Comparison of ENCODE assay signal across 16 mouse cellular contexts in the genomic region with DNA sequence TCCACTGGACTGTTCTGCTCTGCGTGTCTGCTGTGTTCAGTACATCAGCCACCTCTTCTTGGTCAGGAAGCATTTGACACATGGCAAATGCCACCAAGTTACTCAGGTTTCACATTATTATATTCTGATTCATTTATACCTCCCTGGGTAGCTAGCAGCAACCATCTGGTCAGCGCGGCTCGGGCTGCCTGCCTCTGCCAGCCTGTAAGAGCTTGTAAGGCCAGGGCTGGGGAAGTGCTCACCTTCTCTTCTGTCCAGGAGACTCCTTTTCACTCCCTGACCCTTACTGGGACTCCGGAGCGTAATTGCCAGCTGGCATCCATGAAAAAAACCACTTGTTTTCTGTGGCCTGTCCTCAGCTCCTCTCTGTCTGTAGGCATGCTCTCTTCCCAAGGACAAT. TPM values are rescaled to one million over a fixed set of nuclear protein-coding genes. Genes with fewer than 3 reads are reported as not detected.
A peak's percentile ranks its signal among the peaks of the same experiment; 100 is the strongest.
DNase-seq lines count a peak whose midpoint lies in the region; ATAC-seq and TF ChIP-seq lines count a peak whose summit lies in the region.
"Had no signal": no experiment of that assay in that cellular context is flagged by ENCODE, and none has a peak within 500 bp of the region (broad histone marks: within the 10 kb centered on the region; RNA-seq: fewer than 3 reads in every experiment).

No protein-coding gene starts in this region.

- H3K4me2 ChIP-seq in heart, postnatal 0 days (ENCODE audit: low read depth, low read length): no peak overlapping the region
- H3K4me2 ChIP-seq: embryonic facial prominence, embryonic 15.5 days; liver, embryonic 13.5 days had no signal

- H3K79me2 ChIP-seq in C2C12 (ENCODE audit: control insufficient read depth, insufficient read depth): peaks cover 67% of the 10 kb centered on the region

- 84% methylated on average over 6 of the region's 6 CpGs for WGBS in heart, postnatal 0 days
- WGBS in embryonic facial prominence, embryonic 10.5 days: 72% methylated on average over 6 of the region's 6 CpGs

- no peaks in the 10 kb centered on the region for H3K9me3 ChIP-seq in heart, postnatal 0 days (replicated peaks; ENCODE audit: control insufficient read depth, low read length)
- H3K9me3 ChIP-seq in embryonic facial prominence, embryonic 10.5 days: no peaks in the 10 kb centered on the region
- H3K9me3 ChIP-seq: embryonic facial prominence, embryonic 15.5 days; liver, embryonic 13.5 days had no signal

- H3K79me3 ChIP-seq in C2C12 (ENCODE audit: low read depth): peaks cover 15% of the 10 kb centered on the region

- no peak for TF ChIP-seq CTCF in heart, postnatal 0 days (IDR thresholded peaks at IDR 0.05; ENCODE audit: low read depth)
- no peak for TF ChIP-seq CTCF in C2C12 (IDR thresholded peaks at IDR 0.05; ENCODE audit: control insufficient read depth, insufficient read depth, insufficient read length)

- H3K27me3 ChIP-seq in heart, postnatal 0 days (ENCODE audit: control insufficient read depth, insufficient read depth, low read length): no peaks in the 10 kb centered on the region
- H3K27me3 ChIP-seq in C2C12 (ENCODE audit: control insufficient read depth, insufficient read depth, insufficient read length): no peaks in the 10 kb centered on the region
- no peaks in the 10 kb centered on the region for H3K27me3 ChIP-seq in embryonic facial prominence, embryonic 10.5 days (replicated peaks; ENCODE audit: low read depth, poor library complexity, severe bottlenecking)
- H3K27me3 ChIP-seq: embryonic facial prominence, embryonic 15.5 days; liver, embryonic 13.5 days had no signal

- no peak overlapping the region for H3K9ac ChIP-seq in heart, postnatal 0 days (replicated peaks; ENCODE audit: low read depth, low read length)
- H3K9ac ChIP-seq: embryonic facial prominence, embryonic 15.5 days; liver, embryonic 13.5 days had no signal

- no peak for TF ChIP-seq EP300 in heart, postnatal 0 days (IDR thresholded peaks at IDR 0.05; ENCODE audit: low read depth)

- 0 out of 2 replicates have a peak overlapping the region, but pooled peaks have one; percentile 16 for H3K27ac ChIP-seq in heart, postnatal 0 days (ENCODE audit: low read depth)
- H3K27ac ChIP-seq in embryonic facial prominence, embryonic 10.5 days (replicated peaks): peak overlapping the region; percentile 54
- H3K27ac ChIP-seq: embryonic facial prominence, embryonic 15.5 days; liver, embryonic 13.5 days had no signal

- peak overlapping the region; percentile 7 for H3ac ChIP-seq in C2C12 (ENCODE audit: control insufficient read depth, insufficient read length, low read depth)

- no peaks in the 10 kb centered on the region for H3K36me3 ChIP-seq in heart, postnatal 0 days (replicated peaks; ENCODE audit: control insufficient read depth, insufficient read depth, low read length)
- peaks cover 2% of the 10 kb centered on the region for H3K36me3 ChIP-seq in C2C12 (ENCODE audit: control insufficient read depth, insufficient read depth)
- H3K36me3 ChIP-seq in embryonic facial prominence, embryonic 10.5 days (replicated peaks): no peaks in the 10 kb centered on the region
- H3K36me3 ChIP-seq: embryonic facial prominence, embryonic 15.5 days had no signal

- DNase-seq in heart, postnatal 0 days (ENCODE audit: low spot score): no peak
- no peak for DNase-seq in heart, adult 8-10 months (ENCODE audit: low spot score)
- peak; percentile 72 for DNase-seq in cerebellum, adult 11 months
- DNase-seq in embryonic facial prominence, embryonic 10.5 days (ENCODE audit: low spot score): no peak
- DNase-seq in kidney, postnatal 14 days: no peak
- DNase-seq: gastrocnemius, postnatal 36 days; heart, postnatal 14 days; kidney, adult 11 months; liver, embryonic 13.5 days; lung, postnatal 36 days; thymus, postnatal 25 days had no signal

- H3K4me1 ChIP-seq in heart, postnatal 0 days (ENCODE audit: control insufficient read depth, insufficient read depth): peaks cover 48% of the 10 kb centered on the region
- H3K4me1 ChIP-seq in embryonic facial prominence, embryonic 10.5 days: peaks cover 56% of the 10 kb centered on the region

- no peak overlapping the region for H3K4me3 ChIP-seq in heart, postnatal 0 days (ENCODE audit: low read depth, low read length)
- H3K4me3 ChIP-seq in C2C12 (ENCODE audit: insufficient read depth, poor library complexity, severe bottlenecking): no peak overlapping the region
- H3K4me3 ChIP-seq in embryonic facial prominence, embryonic 10.5 days: no peak overlapping the region
- H3K4me3 ChIP-seq: embryonic facial prominence, embryonic 15.5 days; liver, embryonic 13.5 days had no signal

- no peak for ATAC-seq in heart, postnatal 0 days (ENCODE audit: insufficient read depth, low read depth)
- no peak for ATAC-seq in frontal cortex, adult (ENCODE audit: low TSS enrichment)
- ATAC-seq: forebrain, embryonic 16.5 days had no signal

TF ChIP-seq in C2C12, 6 proteins besides CTCF, POLR2A, EP300 and RAD21:
- TF ChIP-seq CEBPB (IDR thresholded peaks at IDR 0.05; ENCODE audit: low read depth) (no peak), FOSL1 (IDR thresholded peaks at IDR 0.05; ENCODE audit: insufficient read depth, low read length, poor library complexity, severe bottlenecking) (no peak), USF1 (IDR thresholded peaks at IDR 0.05; ENCODE audit: low read depth) (no peak), MYOD1 (IDR thresholded peaks at IDR 0.05; ENCODE audit: control insufficient read depth, insufficient read length, low read depth) (peak; percentile 2)

RNA-seq across cellular contexts. Expression of a gene that starts 16.1 kb away (rescaled TPM):
- 4.3 and 6.2 TPM in 2 replicates for total RNA-seq in heart, postnatal 0 days (2014; rRNA removed; ENCODE audit: low replicate concordance)
- 1.4 and 1.6 TPM in 2 replicates for polyA plus RNA-seq in heart, postnatal 0 days (2015; fragmentation: Nextera tagmentation; extraction: Ambion mirVana)
- 1 to 10 TPM; 6.6 to 9.2 (median 8.7) TPM for total RNA-seq in heart, adult 8-10 months (2022)
- polyA plus RNA-seq in C2C12 (2012; fragmentation: generic; extraction: Trizol): 8.2 TPM
- 2.2 and 3.0 TPM in 2 replicates for polyA plus RNA-seq in embryonic facial prominence, embryonic 10.5 days (2016; fragmentation: Nextera tagmentation; extraction: Ambion mirVana)

RNA-seq across cellular contexts. Expression of a gene that starts 17.4 kb away (rescaled TPM):
- not detected in 2 replicates for total RNA-seq in heart, postnatal 0 days (2014; rRNA removed; ENCODE audit: low replicate concordance)
- 0.18 and 0.26 TPM in 2 replicates for polyA plus RNA-seq in heart, postnatal 0 days (2015; fragmentation: Nextera tagmentation; extraction: Ambion mirVana)
- not detected for total RNA-seq in heart, adult 8-10 months (2022)
- 0.14 TPM for polyA plus RNA-seq in C2C12 (2012; fragmentation: generic; extraction: Trizol)
- polyA plus RNA-seq in embryonic facial prominence, embryonic 10.5 days (2016; fragmentation: Nextera tagmentation; extraction: Ambion mirVana): 0.39 TPM in 1 of 2 replicates, not detected in the other
- polyA plus RNA-seq: embryonic facial prominence, embryonic 15.5 days; forebrain, embryonic 16.5 days; large intestine, adult 2 months had no signal
